Mouse (Mus musculus) cerebellum, adult 2 months (tissue): ENCODE results near the gene Gm20741.

Experiments
- CTCF ChIP-seq: fragments of 200-500 bp; IDR thresholded peaks from 2 replicates; pipeline ENCODE4 v1.5.1; 2011; ENCODE audit warnings: low read depth, mild to moderate bottlenecking, control low read depth, low read length, moderate library complexity, borderline replicate concordance; ENCODE audit not compliant: insufficient read depth
- POLR2A ChIP-seq: fragments of 200-500 bp; IDR thresholded peaks from 2 replicates; pipeline ENCODE4 v1.6.1; 2011; ENCODE audit warnings: low read length, control low read depth, borderline replicate concordance; ENCODE audit not compliant: insufficient read depth

DNA sequence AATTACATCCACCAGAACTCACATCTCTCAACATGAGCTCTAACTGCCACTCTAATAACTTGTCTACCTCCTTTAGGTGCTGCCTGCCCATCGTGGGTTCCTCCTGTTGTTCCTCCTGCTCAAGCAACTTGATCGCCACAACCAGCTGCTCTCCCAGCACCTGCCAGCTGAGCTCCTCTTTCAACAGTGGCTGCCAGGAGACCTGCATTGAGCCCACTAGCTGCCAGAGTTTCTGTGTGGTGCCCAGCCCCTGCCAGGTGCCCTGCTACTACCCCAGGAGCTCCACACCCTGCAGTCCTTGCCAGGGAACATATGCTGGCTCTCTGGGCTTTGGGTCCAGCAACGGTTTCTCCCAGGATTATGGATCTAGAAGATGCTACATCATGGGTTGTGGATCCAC lies 8.0 kb upstream of the Gm20741 start, which contains the start of gene Krtap15:
- TF ChIP-seq CTCF: no peak
- TF ChIP-seq POLR2A: no peak
